Mouse (Mus musculus): ENCODE results near the gene Tmem184b. TPM values are rescaled to one million over a fixed set of nuclear protein-coding genes. Genes with fewer than 3 reads are reported as not detected.

Tmem184b gene
- polyA plus RNA-seq, 1 experiment, result 110 TPM

DNA sequence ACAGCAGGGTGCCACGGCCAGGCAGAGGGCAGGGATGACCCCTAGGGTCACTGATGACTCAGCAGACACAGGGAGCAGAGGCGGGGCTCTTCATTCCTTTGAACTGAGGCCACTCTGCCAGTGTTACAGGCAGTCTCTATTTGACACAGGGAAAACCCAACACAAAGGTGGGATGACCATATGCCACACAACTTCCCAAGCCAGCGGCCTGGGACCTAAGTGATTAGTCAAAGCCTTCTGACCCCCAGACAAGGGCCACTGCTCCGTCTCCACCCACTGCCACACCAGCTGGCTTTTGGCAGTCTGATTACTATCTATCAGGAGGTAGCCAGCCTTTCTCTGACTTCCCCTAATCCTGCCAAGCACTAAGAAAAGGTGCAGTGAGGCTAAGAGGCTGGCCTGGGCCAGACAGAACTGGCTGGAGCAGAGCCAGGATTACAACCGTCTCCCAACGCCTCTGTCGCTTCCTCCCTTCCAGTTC, 31.9 kb upstream of the Tmem184b start:
- H3K36me3 ChIP-seq (ENCODE audit: control insufficient read depth, insufficient read depth), result peaks cover 18% of the 10 kb centered on the region
- peaks cover 76% of the 10 kb centered on the region for H3K79me2 ChIP-seq (ENCODE audit: control insufficient read depth, insufficient read depth)
- H3K4me2 ChIP-seq (ENCODE audit: low read depth), result peak overlapping the region; percentile 48
- H3K4me3 ChIP-seq, result no peak overlapping the region
- H3K27me3 ChIP-seq (ENCODE audit: control insufficient read depth, insufficient read depth, insufficient read length), result no peaks in the 10 kb centered on the region
- H3ac ChIP-seq (ENCODE audit: control insufficient read depth, insufficient read length), result no peak overlapping the region
- TF ChIP-seq MYOG (IDR thresholded peaks at IDR 0.05; ENCODE audit: control insufficient read depth in 1 of 3, insufficient read depth in 1 of 3, insufficient read length in 2 of 3, low read depth in 2 of 3), result no peak
- TF ChIP-seq MYOD1 (IDR thresholded peaks at IDR 0.05; ENCODE audit: control insufficient read depth in 1 of 3, insufficient read length in 2 of 3, low read depth in 2 of 3), result peak in 1 of 3 experiments; percentile 64

DNA sequence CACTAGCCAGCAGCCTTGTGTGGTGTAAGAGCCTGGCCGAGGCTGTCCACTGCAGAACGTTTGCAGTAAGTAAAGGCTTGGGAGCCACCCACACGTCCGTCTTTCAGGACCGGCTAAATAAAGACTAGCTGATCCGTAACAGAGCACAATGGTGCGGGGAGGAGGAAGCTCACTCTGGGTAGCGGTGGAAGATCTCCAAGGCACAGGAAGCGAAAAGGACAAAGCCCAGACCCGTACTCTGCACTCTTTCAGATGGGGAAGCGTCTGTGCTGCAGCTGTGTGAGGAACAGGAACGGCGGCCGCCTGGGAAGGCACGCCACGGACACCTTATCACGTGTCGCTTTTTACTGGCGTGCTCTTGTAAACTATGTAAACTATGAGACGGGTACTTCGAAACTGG, 29.5 kb upstream of the Tmem184b start:
- H3K36me3 ChIP-seq (ENCODE audit: control insufficient read depth, insufficient read depth), result peaks cover 36% of the 10 kb centered on the region
- TF ChIP-seq USF1 (IDR thresholded peaks at IDR 0.05; ENCODE audit: low read depth) (no peak), E2F4 (IDR thresholded peaks at IDR 0.05; ENCODE audit: insufficient read depth) (no peak), MYOG (IDR thresholded peaks at IDR 0.05; ENCODE audit: control insufficient read depth in 1 of 3, insufficient read depth in 1 of 3, insufficient read length in 2 of 3, low read depth in 2 of 3) (no peak), SRF (IDR thresholded peaks at IDR 0.05; ENCODE audit: control insufficient read depth, insufficient read length, low read depth) (no peak), MAX (IDR thresholded peaks at IDR 0.05; ENCODE audit: low read depth) (no peak)
- H3K4me2 ChIP-seq (ENCODE audit: low read depth), result no peak overlapping the region
- peaks cover 58% of the 10 kb centered on the region for H3K79me2 ChIP-seq (ENCODE audit: control insufficient read depth, insufficient read depth)
- H3ac ChIP-seq (ENCODE audit: control insufficient read depth, insufficient read length), result no peak overlapping the region
- no peak overlapping the region for H3K4me3 ChIP-seq
- no peaks in the 10 kb centered on the region for H3K27me3 ChIP-seq (ENCODE audit: control insufficient read depth, insufficient read depth, insufficient read length)

DNA sequence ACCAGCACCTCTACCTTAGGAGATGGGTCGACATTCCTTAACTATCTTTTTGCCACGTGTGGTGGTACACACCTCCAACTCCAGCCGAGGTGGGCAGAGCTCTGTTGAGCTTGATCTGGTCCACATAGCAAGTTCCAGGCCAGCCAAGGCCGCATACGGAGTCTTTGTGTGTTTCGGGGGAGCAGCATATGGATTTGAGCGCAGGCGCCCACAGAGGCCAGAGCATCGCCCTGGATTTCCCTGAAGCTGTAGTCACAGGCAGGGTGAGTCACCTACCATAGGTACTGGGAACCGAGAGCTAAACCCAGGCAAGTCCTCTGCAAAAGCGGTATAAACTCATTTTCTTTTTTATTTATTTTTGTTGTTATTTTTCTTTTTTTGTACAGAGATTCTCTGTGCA, 29.0 kb upstream of the Tmem184b start:
- Histone ChIP-seq H3K4me3 (no peak overlapping the region), H3K4me2 (ENCODE audit: low read depth) (no peak overlapping the region), H3K36me3 (ENCODE audit: control insufficient read depth, insufficient read depth) (peaks cover 36% of the 10 kb centered on the region), H3K27me3 (ENCODE audit: control insufficient read depth, insufficient read depth, insufficient read length) (no peaks in the 10 kb centered on the region), H3K79me2 (ENCODE audit: control insufficient read depth, insufficient read depth) (peaks cover 53% of the 10 kb centered on the region), H3ac (ENCODE audit: control insufficient read depth, insufficient read length) (no peak overlapping the region)
- no peak for TF ChIP-seq POLR2AphosphoS2 (IDR thresholded peaks at IDR 0.05; ENCODE audit: insufficient read length, low read depth)
- no peak for TF ChIP-seq REST (IDR thresholded peaks at IDR 0.05; ENCODE audit: insufficient read depth, insufficient read length)
- TF ChIP-seq POLR2A (IDR thresholded peaks at IDR 0.05; ENCODE audit: insufficient read length, low read depth), result no peak
- no peak for TF ChIP-seq TCF3 (IDR thresholded peaks at IDR 0.05; ENCODE audit: insufficient read length, low read depth)
- no peak for TF ChIP-seq USF1 (IDR thresholded peaks at IDR 0.05; ENCODE audit: low read depth)
- TF ChIP-seq CEBPB (IDR thresholded peaks at IDR 0.05; ENCODE audit: insufficient read depth, poor library complexity, severe bottlenecking), result no peak
- no peak for TF ChIP-seq E2F4 (IDR thresholded peaks at IDR 0.05; ENCODE audit: insufficient read depth)
- TF ChIP-seq MAX (IDR thresholded peaks at IDR 0.05; ENCODE audit: low read depth), result no peak
- TF ChIP-seq SRF (IDR thresholded peaks at IDR 0.05; ENCODE audit: control insufficient read depth, insufficient read length, low read depth), result no peak
- no peak for TF ChIP-seq MYOG (IDR thresholded peaks at IDR 0.05; ENCODE audit: control insufficient read depth in 1 of 3, insufficient read depth in 1 of 3, insufficient read length in 2 of 3, low read depth in 2 of 3)
- TF ChIP-seq MYOD1 (IDR thresholded peaks at IDR 0.05; ENCODE audit: control insufficient read depth in 1 of 3, insufficient read length in 2 of 3, low read depth in 2 of 3), result no peak
- no peak for TF ChIP-seq TCF12 (IDR thresholded peaks at IDR 0.05; ENCODE audit: insufficient read depth, poor library complexity, severe bottlenecking)

DNA sequence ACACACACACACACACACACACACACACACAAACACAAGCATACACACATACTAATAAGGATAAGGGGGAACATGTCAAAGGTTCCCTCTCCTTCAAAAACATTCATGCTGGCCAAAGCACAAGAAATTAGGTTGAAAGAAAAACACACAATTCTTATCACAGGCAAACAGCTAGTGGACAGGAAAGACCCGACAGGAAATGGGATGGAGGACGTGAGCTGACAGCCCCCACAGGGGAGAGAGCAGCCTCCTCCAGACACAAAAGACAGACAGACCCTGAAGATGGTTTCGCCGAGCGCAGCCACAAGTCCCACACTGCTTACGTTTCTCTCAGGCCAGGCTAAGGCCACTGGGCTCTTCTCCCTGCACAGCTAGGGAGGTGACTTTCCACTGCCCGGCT, 28.6 kb upstream of the Tmem184b start:
- Histone ChIP-seq H3K4me2 (ENCODE audit: low read depth) (no peak overlapping the region), H3K79me2 (ENCODE audit: control insufficient read depth, insufficient read depth) (peaks cover 49% of the 10 kb centered on the region), H3K4me3 (no peak overlapping the region), H3ac (ENCODE audit: control insufficient read depth, insufficient read length) (no peak overlapping the region), H3K36me3 (ENCODE audit: control insufficient read depth, insufficient read depth) (peaks cover 31% of the 10 kb centered on the region), H3K27me3 (ENCODE audit: control insufficient read depth, insufficient read depth, insufficient read length) (no peaks in the 10 kb centered on the region)
- TF ChIP-seq SRF (IDR thresholded peaks at IDR 0.05; ENCODE audit: control insufficient read depth, insufficient read length, low read depth) (no peak), MYOG (IDR thresholded peaks at IDR 0.05; ENCODE audit: control insufficient read depth in 1 of 3, insufficient read depth in 1 of 3, insufficient read length in 2 of 3, low read depth in 2 of 3) (no peak), E2F4 (IDR thresholded peaks at IDR 0.05; ENCODE audit: insufficient read depth) (no peak), TCF12 (IDR thresholded peaks at IDR 0.05; ENCODE audit: insufficient read depth, poor library complexity, severe bottlenecking) (no peak), REST (IDR thresholded peaks at IDR 0.05; ENCODE audit: insufficient read depth, insufficient read length) (no peak), MYOD1 (IDR thresholded peaks at IDR 0.05; ENCODE audit: control insufficient read depth in 1 of 3, insufficient read length in 2 of 3, low read depth in 2 of 3) (no peak), TCF3 (IDR thresholded peaks at IDR 0.05; ENCODE audit: insufficient read length, low read depth) (no peak)

DNA sequence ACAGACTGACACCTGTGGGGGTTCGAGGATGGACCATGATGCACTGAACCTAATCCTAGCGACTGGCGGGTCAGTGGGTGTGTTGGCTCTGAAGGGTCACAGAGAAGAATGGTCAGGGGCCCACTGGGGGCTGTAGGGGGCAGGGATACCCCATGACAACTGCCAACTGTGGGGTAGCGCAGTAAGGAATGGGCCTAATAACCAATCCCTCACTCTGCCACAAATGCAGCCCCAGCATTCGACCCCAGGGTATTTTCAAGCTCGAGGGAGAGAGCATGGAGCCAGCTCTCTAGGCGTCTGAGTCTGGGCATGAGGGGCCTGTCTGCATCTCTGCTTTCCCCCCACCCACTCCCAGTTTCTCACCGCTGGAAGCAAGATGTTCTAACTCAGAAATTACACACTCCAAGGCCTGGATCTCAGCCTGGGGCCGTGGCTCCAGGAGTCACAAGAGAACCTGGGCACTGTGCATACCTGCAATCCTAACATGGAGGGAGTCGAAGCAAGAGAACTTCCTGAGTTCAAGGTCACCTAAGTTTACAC, 27.2 kb upstream of the Tmem184b start:
- peaks cover 28% of the 10 kb centered on the region for H3K36me3 ChIP-seq (ENCODE audit: control insufficient read depth, insufficient read depth)
- H3K4me3 ChIP-seq, result no peak overlapping the region
- H3K27me3 ChIP-seq (ENCODE audit: control insufficient read depth, insufficient read depth, insufficient read length), result no peaks in the 10 kb centered on the region
- no peak overlapping the region for H3ac ChIP-seq (ENCODE audit: control insufficient read depth, insufficient read length)
- TF ChIP-seq POLR2A (IDR thresholded peaks at IDR 0.05; ENCODE audit: insufficient read length, low read depth) (no peak), USF1 (IDR thresholded peaks at IDR 0.05; ENCODE audit: low read depth) (no peak), MYOD1 (IDR thresholded peaks at IDR 0.05; ENCODE audit: control insufficient read depth in 1 of 3, insufficient read length in 2 of 3, low read depth in 2 of 3) (no peak), CEBPB (IDR thresholded peaks at IDR 0.05; ENCODE audit: insufficient read depth, poor library complexity, severe bottlenecking) (no peak), MAX (IDR thresholded peaks at IDR 0.05; ENCODE audit: low read depth) (no peak), TCF3 (IDR thresholded peaks at IDR 0.05; ENCODE audit: insufficient read length, low read depth) (no peak), TCF12 (IDR thresholded peaks at IDR 0.05; ENCODE audit: insufficient read depth, poor library complexity, severe bottlenecking) (no peak), E2F4 (IDR thresholded peaks at IDR 0.05; ENCODE audit: insufficient read depth) (no peak), MYOG (IDR thresholded peaks at IDR 0.05; ENCODE audit: control insufficient read depth in 1 of 3, insufficient read depth in 1 of 3, insufficient read length in 2 of 3, low read depth in 2 of 3) (no peak), POLR2AphosphoS2 (IDR thresholded peaks at IDR 0.05; ENCODE audit: insufficient read length, low read depth) (no peak), REST (IDR thresholded peaks at IDR 0.05; ENCODE audit: insufficient read depth, insufficient read length) (no peak), SRF (IDR thresholded peaks at IDR 0.05; ENCODE audit: control insufficient read depth, insufficient read length, low read depth) (no peak)
- no peak overlapping the region for H3K4me2 ChIP-seq (ENCODE audit: low read depth)
- H3K79me2 ChIP-seq (ENCODE audit: control insufficient read depth, insufficient read depth), result peaks cover 35% of the 10 kb centered on the region

Measured in myocyte (in vitro differentiated cells).